Mouse (Mus musculus) brain, embryonic 14.5 days (tissue): ENCODE results near the gene Gm4353. TPM values are rescaled to one million over a fixed set of nuclear protein-coding genes. Genes with fewer than 3 reads are reported as not detected.

ENCODE experiments used
- DNase-seq: peaks from one replicate; pipeline ENCODE4 v3.0.0-alpha.2; 2011; ENCODE audit warnings: low read depth
- CTCF ChIP-seq: fragments of 200-500 bp; IDR thresholded peaks from 2 replicates; pipeline ENCODE4 v1.5.1; 2012; ENCODE audit warnings: inconsistent platforms, mild to moderate bottlenecking, moderate library complexity, borderline replicate concordance; ENCODE audit not compliant: insufficient read depth, insufficient read length; ENCODE audit errors: extremely low read depth
- POLR2A ChIP-seq: fragments of 200-500 bp; IDR thresholded peaks from 2 replicates; pipeline ENCODE4 v1.6.1; 2012; ENCODE audit warnings: mild to moderate bottlenecking, inconsistent platforms, borderline replicate concordance; ENCODE audit not compliant: poor library complexity, insufficient read depth, insufficient read length, severe bottlenecking; ENCODE audit errors: extremely low read depth
- polyA plus RNA-seq: library from polyadenylated mRNA; depleted of rRNA; stranded (reverse); fragments of >200 nt; gene quantifications from 2 replicates; pipeline ENCODE4 v1.2.3, GENCODE M21; 2012

Gene Gm4353
- polyA plus RNA-seq, 1 experiment: 1.7 TPM

DNA sequence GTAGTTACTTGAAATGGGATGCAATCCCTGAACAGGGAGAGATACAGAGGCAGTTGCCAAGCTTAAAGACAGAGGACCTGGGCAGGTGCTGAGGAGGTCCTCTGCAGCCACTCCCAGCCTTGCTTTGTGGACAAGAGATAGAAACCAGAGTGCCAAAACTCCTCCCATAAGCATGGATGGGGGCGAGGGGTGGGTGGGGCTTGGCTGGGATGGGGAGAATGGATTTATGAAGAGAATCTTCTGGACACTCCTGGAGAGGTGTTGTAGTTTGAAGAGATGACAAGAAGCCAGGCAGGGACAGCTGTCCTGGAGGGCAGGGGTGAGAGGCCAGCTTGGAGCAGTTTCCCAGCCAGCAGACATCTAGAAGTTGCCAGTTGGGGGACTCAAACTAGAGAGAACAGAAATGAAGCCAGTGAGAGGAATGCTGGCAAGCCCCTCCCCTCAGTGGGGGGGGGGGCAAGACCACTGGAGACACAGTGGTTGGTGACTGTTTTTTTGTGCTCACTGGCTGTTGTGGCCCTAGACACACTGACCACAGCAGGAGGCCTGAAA is 34.9 kb upstream of the Gm4353 start:
- TF ChIP-seq POLR2A (no peak), CTCF (no peak)

DNA sequence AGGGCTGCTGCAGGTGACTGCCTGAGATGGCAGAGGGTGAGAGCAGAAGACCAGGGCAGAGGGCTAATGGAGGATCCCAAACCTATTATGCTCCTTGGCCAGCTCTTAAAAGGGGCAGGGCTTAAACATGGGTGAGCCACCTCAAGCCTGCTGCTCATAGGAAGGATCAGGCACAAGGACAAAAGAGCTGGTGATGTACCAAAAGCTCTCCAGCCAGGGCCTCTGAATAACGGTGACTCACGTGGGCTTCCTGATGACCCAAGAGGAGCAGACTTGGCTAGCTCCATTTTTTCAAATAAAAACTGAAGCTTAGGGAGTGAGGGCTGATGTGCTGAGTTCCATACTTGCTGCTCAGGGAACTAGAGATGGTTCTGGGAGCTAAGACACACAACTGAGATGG is 31.6 kb upstream of the Gm4353 start:
- DNase-seq: no peak
- TF ChIP-seq CTCF: no peak
- TF ChIP-seq POLR2A: no peak

More for the DNA sequence above, 34.9 kb upstream of the Gm4353 start:
- DNase-seq: no peak

DNA sequence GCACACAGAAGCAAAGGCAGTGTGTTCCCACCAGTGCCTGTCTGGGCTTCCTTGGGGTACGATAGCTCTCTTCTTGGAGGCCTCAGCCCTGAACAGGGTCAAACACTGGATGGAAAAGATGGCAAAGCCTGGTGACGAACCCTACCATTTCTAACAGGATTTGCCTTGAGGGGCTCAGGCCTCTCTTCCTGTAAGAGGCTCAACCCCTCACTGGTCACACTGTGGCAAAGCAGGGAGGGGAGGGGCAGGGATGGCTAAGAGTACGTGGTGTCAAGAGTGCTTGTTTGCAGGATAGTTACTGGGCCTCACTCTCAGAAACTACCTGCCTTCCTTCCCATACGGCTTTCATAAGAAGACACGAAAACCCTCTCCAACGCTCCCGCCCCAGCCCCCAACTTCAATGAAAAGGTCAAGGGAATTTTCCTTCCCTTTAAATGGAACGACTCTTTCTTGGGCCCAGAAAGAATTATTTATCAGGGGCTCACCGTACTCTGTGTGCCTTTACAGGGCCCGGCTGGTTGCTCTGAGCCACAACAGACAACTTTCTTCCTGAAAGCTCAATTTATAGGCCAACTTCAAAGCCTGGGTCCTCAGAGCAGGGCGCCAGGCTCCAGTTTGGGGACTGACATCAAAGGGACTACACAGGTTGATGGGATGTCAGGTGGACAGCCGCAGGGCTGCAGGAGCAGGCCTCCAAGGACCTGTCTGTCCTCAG is 30.9 kb upstream of the Gm4353 start:
- no peak for DNase-seq
- TF ChIP-seq CTCF (no peak), POLR2A (no peak)

DNA sequence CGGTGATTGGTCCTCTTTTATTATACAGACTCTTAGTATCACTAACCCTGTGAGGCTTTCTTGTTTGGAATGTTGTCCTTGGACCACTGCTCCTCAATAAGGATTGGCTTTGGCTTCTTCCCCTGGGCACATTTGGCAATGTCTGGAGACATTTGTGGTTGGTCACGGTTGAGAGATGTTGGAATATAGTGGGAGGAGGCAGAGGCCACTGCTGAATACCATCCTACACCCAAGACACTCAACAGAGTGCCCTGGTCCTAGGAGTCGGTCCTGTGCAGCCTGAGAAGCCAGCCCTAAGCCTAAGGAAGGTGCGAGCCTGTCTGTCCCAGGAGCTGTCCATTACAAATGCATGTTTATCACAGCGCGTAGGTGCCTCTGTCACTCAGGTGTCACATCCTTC is 27.1 kb upstream of the Gm4353 start:
- DNase-seq: no peak
- TF ChIP-seq CTCF: no peak
- no peak for TF ChIP-seq POLR2A

DNA sequence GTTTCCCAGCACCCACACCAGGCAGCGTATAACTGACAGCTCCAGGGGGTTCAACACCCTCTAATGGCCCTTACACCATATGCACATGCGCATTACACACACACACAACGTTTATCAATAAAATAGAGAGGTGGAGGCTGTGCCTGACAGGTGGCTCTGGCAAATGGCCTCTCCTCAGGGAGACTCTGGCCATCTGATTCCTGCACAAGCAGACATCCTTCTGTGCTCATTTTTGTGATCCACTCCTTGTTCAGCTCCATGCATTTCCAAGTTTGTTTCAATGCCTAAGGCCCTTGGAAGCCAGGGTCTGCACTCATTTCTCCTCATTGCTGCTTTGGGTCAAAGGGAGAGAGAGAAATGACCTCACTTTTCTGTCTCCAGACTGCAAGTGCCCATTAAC is 26.2 kb upstream of the Gm4353 start:
- DNase-seq: no peak
- TF ChIP-seq POLR2A: no peak
- no peak for TF ChIP-seq CTCF

DNA sequence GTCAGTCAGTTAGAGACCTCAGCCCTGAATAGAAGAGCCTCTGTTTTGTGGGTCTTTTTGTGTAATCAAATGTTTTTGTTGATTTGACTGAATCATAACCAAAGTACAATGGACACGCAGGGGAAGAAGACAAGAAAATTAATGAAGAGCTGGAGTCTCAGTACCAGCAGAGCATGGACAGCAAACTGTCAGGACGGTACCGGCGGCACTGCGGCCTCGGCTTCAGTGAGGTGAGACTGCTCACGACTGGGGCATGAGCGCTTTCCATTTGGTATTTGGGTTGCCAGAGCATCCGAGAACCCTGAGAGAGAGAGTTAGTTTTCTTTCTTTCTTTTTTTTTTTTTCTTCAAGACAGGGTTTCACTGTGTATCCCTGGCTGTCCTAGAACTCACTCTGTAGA is 18.7 kb upstream of the Gm4353 start:
- no peak for TF ChIP-seq POLR2A
- TF ChIP-seq CTCF: no peak
- DNase-seq: no peak

DNA sequence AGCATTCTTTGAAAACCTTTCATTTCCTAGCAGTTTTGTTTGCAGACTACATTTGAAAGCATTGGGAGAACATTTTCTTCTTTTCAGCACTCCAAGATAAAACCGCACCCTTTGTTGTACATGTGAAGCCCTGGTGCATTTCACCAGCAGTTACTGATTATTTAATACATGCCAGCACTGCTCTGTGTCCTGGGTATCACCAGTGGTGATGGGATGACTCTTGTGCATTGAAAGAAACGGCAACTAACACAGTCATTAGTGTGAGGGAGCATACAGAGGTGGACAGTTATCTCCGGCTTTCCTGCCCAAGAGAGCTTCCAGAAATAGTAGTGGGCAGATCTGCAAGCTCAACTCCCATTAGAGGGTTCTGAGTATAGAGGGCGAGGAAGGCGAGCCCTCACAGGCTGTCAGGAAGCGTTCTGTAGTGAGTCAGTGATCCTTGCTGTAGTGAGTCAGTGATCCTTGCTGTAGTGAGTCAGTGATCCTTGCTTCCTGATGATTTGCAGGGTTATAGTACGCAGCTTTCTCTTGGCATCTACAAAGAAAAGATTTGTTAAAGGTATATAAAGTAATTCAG is 15.6 kb upstream of the Gm4353 start:
- DNase-seq: no peak
- no peak for TF ChIP-seq POLR2A
- no peak for TF ChIP-seq CTCF

DNA sequence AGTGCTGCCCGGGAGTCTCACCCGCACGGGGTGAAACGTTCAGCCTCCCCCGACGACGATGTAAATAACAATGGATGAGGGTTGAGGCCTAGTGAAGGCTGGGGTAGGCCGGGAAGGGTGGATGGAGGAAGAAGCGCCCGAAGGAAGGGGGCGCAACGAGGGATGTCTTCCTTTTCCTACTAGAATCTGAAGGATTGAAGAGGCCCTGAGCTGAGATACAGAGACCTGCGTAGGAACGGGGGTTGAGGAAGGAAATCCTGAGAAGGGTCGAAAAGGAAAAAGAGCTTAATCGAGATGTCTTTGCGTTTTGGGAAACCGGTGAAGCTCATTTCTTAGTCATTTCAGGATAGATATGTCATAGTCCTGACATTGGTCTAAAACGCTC is 9.0 kb upstream of the Gm4353 start:
- TF ChIP-seq POLR2A (no peak), CTCF (peak; percentile 34; the same call in 1 of the 2 replicates)
- DNase-seq: no peak

DNA sequence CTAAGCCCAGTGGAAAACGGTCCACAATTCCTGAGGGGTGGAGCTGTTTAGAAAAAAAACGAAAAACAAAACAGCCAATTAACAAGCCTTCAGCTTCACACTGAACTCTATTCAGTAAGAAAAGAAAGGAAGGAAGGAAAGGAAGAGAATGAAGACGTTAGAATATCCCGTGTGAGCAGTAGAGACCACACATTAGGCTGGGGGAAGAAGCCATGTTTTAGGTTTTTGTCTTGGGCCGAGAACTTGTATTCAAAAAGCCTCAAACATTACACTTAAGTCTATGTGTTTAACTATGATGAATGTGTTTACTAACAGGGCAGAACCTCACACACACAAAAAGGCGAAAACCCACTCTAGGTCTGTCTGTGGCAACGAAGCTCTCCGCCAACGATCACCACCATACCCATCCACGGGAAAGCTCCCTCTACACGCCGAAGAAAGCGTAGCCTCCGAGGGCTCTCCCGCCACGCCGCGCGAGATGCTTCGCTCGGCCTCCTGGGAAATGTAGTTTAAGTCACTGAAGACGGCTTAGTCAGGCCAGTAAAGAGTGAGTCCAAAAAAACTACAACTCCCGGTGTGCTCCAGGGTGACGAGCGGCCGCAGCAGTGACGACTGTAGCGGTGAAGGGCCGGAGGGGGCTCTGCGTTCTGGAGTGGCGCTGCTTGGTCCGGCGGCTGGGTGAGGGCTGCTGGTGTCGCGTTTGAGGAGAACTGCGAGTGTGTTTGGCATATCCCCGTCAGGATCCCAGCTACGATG is 8.5 kb upstream of the Gm4353 start:
- TF ChIP-seq CTCF: peak; percentile 46; the same call in 1 of the 2 replicates
- TF ChIP-seq POLR2A: peak; percentile 74; the same call in 1 of the 2 replicates
- DNase-seq: peak; percentile 99

DNA sequence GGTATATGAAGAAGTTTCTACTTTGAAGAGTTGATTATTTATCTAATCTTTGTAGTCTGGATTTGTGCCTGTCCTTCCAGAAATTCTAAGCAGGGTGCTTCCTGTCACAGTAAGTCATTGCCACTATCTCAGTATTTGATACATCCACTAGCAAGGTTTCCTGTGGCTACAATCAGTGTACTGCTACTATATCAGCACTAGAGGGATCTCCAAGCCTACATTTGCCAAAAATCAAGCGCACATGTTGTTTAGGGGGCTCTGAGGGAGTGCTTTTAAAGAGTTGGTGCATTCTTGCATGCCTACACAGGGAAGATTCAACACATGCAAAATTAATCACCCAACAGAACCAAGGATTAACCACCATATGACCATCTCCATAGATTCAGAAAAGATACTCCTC is 23.7 kb downstream of the Gm4353 start:
- TF ChIP-seq CTCF: no peak
- TF ChIP-seq POLR2A: no peak
- DNase-seq: peak; percentile 8

DNA sequence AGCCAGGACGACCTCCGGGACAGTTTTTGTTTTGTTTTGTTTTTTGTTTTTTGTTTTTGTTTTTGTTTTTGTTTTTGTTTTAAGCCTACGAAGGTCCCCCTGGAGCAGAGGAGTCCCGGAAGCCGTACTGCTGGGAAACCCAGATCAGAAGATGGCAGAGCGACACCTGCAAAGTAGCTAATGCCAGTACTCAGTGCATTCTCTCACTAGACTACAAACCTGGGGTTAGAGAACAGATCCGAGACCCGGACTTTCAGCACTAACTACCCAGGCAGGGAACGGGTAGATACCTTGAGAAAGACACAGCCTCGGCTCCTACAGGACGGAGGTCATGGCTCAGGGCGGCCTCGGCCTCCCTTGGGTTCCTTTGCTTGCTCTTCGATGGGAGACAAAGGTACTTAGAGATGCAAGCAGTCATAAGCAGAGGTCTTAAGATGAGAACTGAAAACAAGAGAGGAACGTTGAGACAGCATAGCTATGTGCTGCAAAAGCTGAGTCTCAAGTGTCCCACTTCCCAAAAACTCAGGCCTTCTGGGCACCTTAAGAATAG is 43.9 kb downstream of the Gm4353 start:
- TF ChIP-seq POLR2A: no peak
- no peak for TF ChIP-seq CTCF
- DNase-seq: no peak
